Mouse (Mus musculus) heart, embryonic 11.5 days (tissue): ENCODE results near the gene Eml3. TPM values are rescaled to one million over a fixed set of nuclear protein-coding genes. Genes with fewer than 3 reads are reported as not detected.

ENCODE experiments used
- ATAC-seq: fragments of 200-750 bp; cut with Nextera tagmentation; replicated peaks from 2 replicates; pipeline ENCODE4 v1.8.0; 2017; ENCODE audit warnings: moderate library complexity; ENCODE audit not compliant: insufficient number of reproducible peaks, low FRiP score, low TSS enrichment
- H3K27ac ChIP-seq: fragments of 300-500 bp; sonication (generic); 2 replicates; pipeline ENCODE4 v1.5.1; 2014; ENCODE audit warnings: mild to moderate bottlenecking, low read depth, low read length
- H3K27me3 ChIP-seq: fragments of 300-500 bp; sonication (generic); 2 replicates; pipeline ENCODE4 v1.6.1; 2014; ENCODE audit warnings: mild to moderate bottlenecking, low read length, mixed read lengths; ENCODE audit not compliant: control insufficient read depth, insufficient read depth
- H3K36me3 ChIP-seq: fragments of 300-500 bp; sonication (generic); 2 replicates; pipeline ENCODE4 v1.6.1; 2014; ENCODE audit warnings: mild to moderate bottlenecking, low read length, moderate library complexity, mixed read lengths; ENCODE audit not compliant: control insufficient read depth, insufficient read depth
- H3K4me1 ChIP-seq: fragments of 300-500 bp; sonication (generic); 2 replicates; pipeline ENCODE4 v1.6.1; 2014; ENCODE audit warnings: low read length; ENCODE audit not compliant: control insufficient read depth, insufficient read depth
- H3K4me2 ChIP-seq: fragments of 300-500 bp; sonication (generic); 2 replicates; pipeline ENCODE4 v1.6.1; 2014; ENCODE audit warnings: mild to moderate bottlenecking, moderate library complexity
- H3K4me3 ChIP-seq: fragments of 300-500 bp; sonication (generic); 2 replicates; pipeline ENCODE4 v1.5.1; 2014; ENCODE audit warnings: low read depth, low read length
- H3K9ac ChIP-seq: fragments of 300-500 bp; sonication (generic); 2 replicates; pipeline ENCODE4 v1.6.1; 2014; ENCODE audit warnings: mild to moderate bottlenecking, low read depth, low read length, moderate library complexity
- H3K9me3 ChIP-seq: fragments of 300-500 bp; sonication (generic); replicated peaks from 2 replicates; pipeline ENCODE4 v1.6.1; 2016; ENCODE audit warnings: low read length; ENCODE audit not compliant: control insufficient read depth
- WGBS: fragments of 180-500 bp; shearing (Covaris S2); extraction: QIAGEN DNeasy Blood & Tissue Kit; methylation state at CpG from one replicate; pipeline ENCODE4 v1.1.7; 2014; ENCODE audit not compliant: insufficient replicate concordance; 5-methylcytosine and 5-hydroxymethylcytosine counted together
- polyA plus RNA-seq: library from polyadenylated mRNA; unstranded; fragments of >200 nt; fragmentation: Nextera tagmentation; extraction: Ambion mirVana; gene quantifications from 2 replicates; pipeline ENCODE4 v1.2.1, GENCODE M21; 2014

Eml3 gene
- polyA plus RNA-seq = 8.1 and 8.5 TPM in 2 replicates

DNA sequence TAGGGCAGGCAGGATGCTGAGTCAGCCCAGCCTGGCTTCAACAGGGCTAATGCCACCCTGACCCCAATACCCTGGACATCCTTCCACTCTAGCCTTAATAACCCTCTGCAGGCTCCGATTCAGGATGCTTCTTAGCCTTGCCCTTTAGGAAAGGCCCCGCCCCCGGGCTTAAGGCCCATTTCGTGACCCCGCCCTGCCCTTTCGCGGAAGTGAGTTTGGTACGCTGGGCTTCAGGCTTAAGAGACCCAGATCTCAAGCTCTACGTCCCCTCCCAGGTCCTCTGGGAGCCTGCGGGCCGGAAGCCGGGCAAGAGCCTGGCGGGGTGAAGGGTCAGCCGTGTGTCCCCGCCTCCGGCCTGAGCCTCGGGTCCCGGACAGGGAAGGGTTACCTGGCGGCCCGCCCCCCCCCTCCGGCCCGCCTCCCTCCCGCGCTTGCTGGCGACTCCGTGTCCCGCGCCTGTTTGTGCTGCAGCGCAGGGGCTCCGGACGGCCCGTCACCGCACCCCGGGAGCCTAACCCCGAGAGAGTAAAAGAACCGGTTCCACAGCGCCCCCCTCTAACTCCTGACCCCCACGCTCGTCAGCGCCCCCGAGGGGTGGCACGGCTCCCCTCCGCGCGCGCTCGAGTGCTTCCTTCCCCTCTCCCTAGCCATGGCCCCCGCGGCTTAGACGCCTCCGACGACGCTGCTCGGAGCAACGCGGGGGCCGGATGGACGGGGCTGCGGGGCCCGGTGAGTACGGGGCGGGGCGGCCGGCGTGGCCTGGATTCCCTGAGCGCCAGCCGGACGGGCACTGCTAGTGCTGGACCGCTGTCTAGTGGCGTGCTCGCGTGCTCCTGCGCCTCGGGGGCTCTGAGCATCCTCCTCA lies at the start of gene Eml3, which contains the start of gene Rom1:
Gene Eml3, plus strand, starts transcription at position 329 of the 865 bp plus-strand sequence.
Gene Rom1, minus strand, starts transcription at position 133 of the 865 bp plus-strand sequence.
- whole genome bisulfite sequencing = 1% methylated on average over 58 of the region's 74 CpGs
- Histone ChIP-seq H3K9me3 (no peaks in the 10 kb centered on the region), H3K4me1 (peaks cover 20% of the 10 kb centered on the region), H3K27me3 (no peaks in the 10 kb centered on the region), H3K4me2 (peak within 1 kb of the TSS; percentile 89), H3K36me3 (peaks cover 13% of the 10 kb centered on the region), H3K9ac (peak within 1 kb of the TSS; percentile 91), H3K27ac (peak within 1 kb of the TSS; percentile 76), H3K4me3 (peak within 1 kb of the TSS; percentile 87)
- ATAC-seq = peak; percentile 82

DNA sequence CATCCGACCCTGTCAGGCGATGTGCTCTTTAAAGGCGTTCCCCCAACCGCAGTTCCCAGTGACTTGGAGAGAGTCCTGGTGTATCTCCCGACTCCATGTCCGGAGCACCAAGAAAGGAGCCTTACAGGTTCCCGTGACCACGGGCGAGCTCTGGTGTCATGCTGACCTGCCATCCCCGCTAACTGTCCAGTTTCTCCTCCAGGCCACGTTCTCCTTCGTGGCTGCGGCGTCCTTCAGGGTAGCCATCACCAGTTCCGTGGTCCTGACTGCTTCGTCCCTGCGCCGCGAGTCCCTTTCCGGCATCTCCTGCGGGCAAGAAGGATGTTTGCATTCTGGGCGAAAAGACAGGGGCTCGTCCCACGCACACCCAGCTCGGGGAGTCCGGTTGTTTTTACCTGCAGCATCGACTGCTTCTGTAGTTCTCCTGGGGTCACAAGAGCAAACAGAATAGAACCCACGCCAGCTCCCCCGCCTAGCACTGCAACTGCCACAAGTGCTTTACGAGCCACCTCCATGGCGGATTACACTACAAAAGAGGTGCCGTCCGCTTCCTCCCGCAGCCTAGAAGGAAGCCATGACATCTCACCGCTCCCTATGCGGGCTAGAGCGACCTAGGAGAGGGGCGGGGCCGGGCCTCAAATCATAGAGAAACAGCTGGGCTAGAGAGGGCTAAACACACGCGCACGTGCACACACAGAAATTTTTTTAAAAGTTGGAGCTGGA lies 48.9 kb upstream of the Eml3 start, which contains the start of gene Uqcc3:
Gene Uqcc3, minus strand, starts transcription at position 613 of the 723 bp plus-strand sequence.
- peak; percentile 91 for ATAC-seq
- Histone ChIP-seq H3K9me3 (no peaks in the 10 kb centered on the region), H3K9ac (peak within 1 kb of the TSS; percentile 82), H3K36me3 (peaks cover 5% of the 10 kb centered on the region; the same call in 1 of the 2 replicates), H3K4me3 (peak within 1 kb of the TSS; percentile 70), H3K4me2 (peak within 1 kb of the TSS; percentile 73), H3K4me1 (peaks cover 7% of the 10 kb centered on the region; the same call in 1 of the 2 replicates), H3K27ac (peak within 1 kb of the TSS; percentile 63), H3K27me3 (no peaks in the 10 kb centered on the region)
- WGBS = under 1% methylated on average over 42 of the region's 42 CpGs

DNA sequence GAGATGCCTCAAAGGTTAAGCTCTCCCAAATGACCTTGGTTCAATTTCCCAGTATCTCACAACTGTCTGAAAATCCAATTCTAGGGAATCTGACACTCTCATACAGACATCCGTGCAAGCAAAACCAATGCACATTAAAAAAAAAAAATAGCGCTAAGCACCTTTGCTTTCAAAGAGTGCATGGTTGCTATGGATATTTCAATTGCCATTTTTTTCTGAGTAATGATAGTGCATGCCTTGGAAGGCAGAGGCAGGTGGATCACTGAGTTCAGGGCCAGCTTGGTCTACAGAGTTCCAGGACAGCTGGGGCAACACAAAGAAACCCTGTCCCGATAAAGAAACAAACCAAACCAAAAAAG lies 48.3 kb upstream of the Eml3 start:
- Histone ChIP-seq H3K9ac (peak overlapping the region; percentile 82; the same call in 1 of the 2 replicates), H3K27ac (no peak overlapping the region), H3K27me3 (no peaks in the 10 kb centered on the region), H3K4me2 (peak overlapping the region; percentile 73), H3K9me3 (no peaks in the 10 kb centered on the region), H3K4me3 (peak overlapping the region; percentile 70), H3K36me3 (0 out of 2 replicates have a peak, but pooled peaks cover 2% of the 10 kb centered on the region), H3K4me1 (peaks cover 7% of the 10 kb centered on the region; the same call in 1 of the 2 replicates)
- ATAC-seq = no peak
- WGBS = 24% methylated on average over 3 of the region's 3 CpGs

DNA sequence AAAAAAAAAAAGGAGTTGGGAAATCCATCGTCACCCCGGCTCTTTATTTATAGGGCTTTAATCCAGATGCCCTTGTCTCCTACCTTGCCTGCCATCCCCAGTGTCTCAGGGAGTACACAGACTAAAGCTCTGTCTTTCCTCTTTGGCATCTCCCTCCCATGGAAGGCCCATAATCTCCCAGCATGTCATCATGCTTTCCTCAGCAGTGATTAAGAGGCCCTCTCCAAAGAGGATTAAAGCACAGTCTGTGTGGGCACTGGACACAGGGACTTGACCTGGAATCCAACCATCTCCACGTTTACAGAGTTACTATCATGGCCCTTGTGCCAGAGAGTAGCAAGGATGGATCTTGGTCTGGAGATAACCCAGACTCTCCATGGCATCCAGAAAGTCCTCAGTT lies 45.7 kb upstream of the Eml3 start, which contains the start of the genes Lbhd1 and Gm49403:
Gene Lbhd1, plus strand, starts transcription at position 117 of the 400 bp plus-strand sequence.
Gene Gm49403, plus strand, starts transcription at position 315 of the 400 bp plus-strand sequence.
- Histone ChIP-seq H3K9me3 (no peaks in the 10 kb centered on the region), H3K9ac (no peak within 1 kb of the TSS), H3K27me3 (no peaks in the 10 kb centered on the region), H3K36me3 (0 out of 2 replicates have a peak, but pooled peaks cover under 1% of the 10 kb centered on the region), H3K4me1 (peaks cover 11% of the 10 kb centered on the region; the same call in 1 of the 2 replicates), H3K27ac (no peak within 1 kb of the TSS), H3K4me3 (no peak within 1 kb of the TSS), H3K4me2 (no peak within 1 kb of the TSS)
- WGBS = 70% methylated on average over 3 of the region's 3 CpGs
- no peak for ATAC-seq

GRCm38 (mm10) chr19:8886916-8887584 lies 42.3 kb upstream of the Eml3 start:
- Histone ChIP-seq H3K27me3 (no peaks in the 10 kb centered on the region), H3K27ac (peak overlapping the region; percentile 84; the same call in 1 of the 2 replicates), H3K36me3 (0 out of 2 replicates have a peak, but pooled peaks cover 2% of the 10 kb centered on the region), H3K4me3 (no peak overlapping the region), H3K4me1 (0 out of 2 replicates have a peak, but pooled peaks cover 6% of the 10 kb centered on the region), H3K9me3 (no peaks in the 10 kb centered on the region), H3K4me2 (peak overlapping the region; percentile 87; the same call in 1 of the 2 replicates), H3K9ac (peak overlapping the region; percentile 88; the same call in 1 of the 2 replicates)
- ATAC-seq = no peak
- 64% methylated on average over 1 of the region's 1 CpGs for WGBS

DNA sequence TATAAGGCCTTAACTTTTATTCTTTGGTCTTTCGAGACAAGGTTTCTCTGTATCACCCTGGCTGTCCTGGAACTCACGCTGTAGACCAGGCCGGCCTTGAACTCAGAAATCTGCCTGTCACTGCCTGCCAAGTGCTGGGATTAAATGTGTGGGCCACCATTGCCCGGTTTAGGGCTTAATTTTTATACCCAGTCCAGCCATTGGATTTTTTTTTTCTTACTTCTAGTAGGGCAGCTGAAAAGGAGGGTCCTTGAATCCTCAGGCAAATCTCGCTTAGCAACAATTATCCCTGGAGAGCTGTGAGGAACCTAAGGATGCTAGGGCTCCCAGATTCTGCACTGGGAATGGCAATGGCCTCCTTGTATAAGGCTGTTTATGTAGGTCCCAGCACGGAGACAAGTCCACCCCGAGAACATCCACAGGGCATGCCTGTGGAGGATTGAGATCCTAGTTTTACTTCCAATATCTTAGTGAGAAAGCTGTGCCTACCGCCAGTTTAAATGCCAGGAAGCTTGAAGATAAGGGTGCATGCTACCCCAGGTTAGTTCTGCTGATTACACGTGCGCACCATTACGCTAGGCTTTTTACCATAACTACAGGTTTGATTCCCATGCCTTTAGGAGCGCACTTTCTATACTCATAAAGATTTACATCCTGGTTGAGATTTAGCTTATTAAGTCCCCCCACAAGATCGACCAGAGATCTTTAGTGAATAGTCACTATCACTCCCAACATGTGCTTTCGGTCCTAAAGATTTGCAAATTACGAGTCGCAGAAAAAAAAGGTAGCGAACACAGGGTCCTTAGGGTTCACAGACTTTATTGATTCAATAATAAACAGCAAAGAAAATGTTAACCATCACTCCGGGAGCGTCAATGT lies 41.5 kb upstream of the Eml3 start:
- Histone ChIP-seq H3K9ac (peak overlapping the region; percentile 88), H3K27ac (peak overlapping the region; percentile 84), H3K27me3 (no peaks in the 10 kb centered on the region), H3K9me3 (no peaks in the 10 kb centered on the region), H3K36me3 (0 out of 2 replicates have a peak, but pooled peaks cover 2% of the 10 kb centered on the region), H3K4me2 (peak overlapping the region; percentile 87), H3K4me3 (peak overlapping the region; percentile 75), H3K4me1 (0 out of 2 replicates have a peak, but pooled peaks cover 6% of the 10 kb centered on the region)
- ATAC-seq = no peak
- WGBS = 17% methylated on average over 19 of the region's 19 CpGs

GRCm38 (mm10) chr19:8888511-8889385 lies 40.6 kb upstream of the Eml3 start, which contains the start of the genes 1810009A15Rik and Gm49416:
TSS of gene 1810009A15Rik (plus strand) at chr19:8888853.
TSS of gene Gm49416 (plus strand) at chr19:8888926.
- H3K9ac ChIP-seq = peak within 1 kb of the TSS; percentile 90

More at GRCm38 (mm10) chr19:8888511-8889385, 40.6 kb upstream of the Eml3 start, which contains the start of the genes 1810009A15Rik and Gm49416:
- peak within 1 kb of the TSS; percentile 84 for H3K27ac ChIP-seq
- H3K36me3 ChIP-seq = 0 out of 2 replicates have a peak, but pooled peaks cover 2% of the 10 kb centered on the region
- H3K4me2 ChIP-seq = peak within 1 kb of the TSS; percentile 87
- under 1% methylated on average over 58 of the region's 58 CpGs for WGBS
- H3K27me3 ChIP-seq = no peaks in the 10 kb centered on the region
- H3K9me3 ChIP-seq = no peaks in the 10 kb centered on the region
- peak within 1 kb of the TSS; percentile 75 for H3K4me3 ChIP-seq
- ATAC-seq = peak; percentile 91
- 0 out of 2 replicates have a peak, but pooled peaks cover 6% of the 10 kb centered on the region for H3K4me1 ChIP-seq
